Mouse (Mus musculus) heart, embryonic 13.5 days (tissue): ENCODE measurements around the gene Ppp1r14d. TPM values are rescaled to one million over a fixed set of nuclear protein-coding genes. Genes with fewer than 3 reads are reported as not detected.

Source experiments
- ATAC-seq: fragments of 200-750 bp; cut with Nextera tagmentation; 2 replicates; pipeline ENCODE4 v1.8.0; 2017; ENCODE audit warnings: moderate TSS enrichment; ENCODE audit not compliant: insufficient number of reproducible peaks, low FRiP score, low TSS enrichment; ENCODE audit errors: extremely low read depth
- H3K27ac ChIP-seq: fragments of 300-500 bp; sonication (generic); replicated peaks from 2 replicates; pipeline ENCODE4 v1.5.1; 2015; ENCODE audit warnings: moderate library complexity, mild to moderate bottlenecking, inconsistent platforms
- H3K27me3 ChIP-seq: fragments of 300-500 bp; sonication (generic); replicated peaks from 2 replicates; pipeline ENCODE4 v1.6.1; 2015; ENCODE audit warnings: mild to moderate bottlenecking, inconsistent platforms
- H3K36me3 ChIP-seq: fragments of 300-500 bp; sonication (generic); 2 replicates; pipeline ENCODE4 v1.6.1; 2015; ENCODE audit warnings: mild to moderate bottlenecking, inconsistent platforms
- H3K4me1 ChIP-seq: fragments of 300-500 bp; sonication (generic); 2 replicates; pipeline ENCODE4 v1.6.1; 2015; ENCODE audit warnings: inconsistent platforms
- H3K4me2 ChIP-seq: fragments of 300-500 bp; sonication (generic); 2 replicates; pipeline ENCODE4 v1.6.1; 2015; ENCODE audit warnings: inconsistent platforms, mild to moderate bottlenecking, moderate library complexity
- H3K4me3 ChIP-seq: fragments of 300-500 bp; sonication (generic); 2 replicates; pipeline ENCODE4 v1.5.1; 2015; ENCODE audit warnings: moderate library complexity, mild to moderate bottlenecking, inconsistent platforms
- H3K9ac ChIP-seq: fragments of 300-500 bp; sonication (generic); 2 replicates; pipeline ENCODE4 v1.6.1; 2015; ENCODE audit warnings: inconsistent platforms, mild to moderate bottlenecking, moderate library complexity
- H3K9me3 ChIP-seq: fragments of 300-500 bp; sonication (generic); 2 replicates; pipeline ENCODE4 v1.6.1; 2016; ENCODE audit warnings: inconsistent platforms
- WGBS: fragments of 180-500 bp; shearing (Covaris S2); methylation state at CpG from one replicate; pipeline ENCODE4 v1.1.7; 2015; ENCODE audit warnings: mixed read lengths; 5-methylcytosine and 5-hydroxymethylcytosine counted together
- polyA plus RNA-seq: library from polyadenylated mRNA; unstranded; fragments of >200 nt; fragmentation: Nextera tagmentation; extraction: Ambion mirVana; gene quantifications from 2 replicates; pipeline ENCODE4 v1.2.1, GENCODE M21; 2015

Ppp1r14d gene
- polyA plus RNA-seq, result not detected in 2 replicates

GRCm38 (mm10) chr2:119229775-119230704, at the start of gene Ppp1r14d:
Gene Ppp1r14d, minus strand, starts transcription at chr2:119229906.
- Histone ChIP-seq H3K9ac (no peak within 1 kb of the TSS), H3K9me3 (no peaks in the 10 kb centered on the region), H3K4me3 (no peak within 1 kb of the TSS), H3K4me2 (no peak within 1 kb of the TSS), H3K27ac (no peak within 1 kb of the TSS), H3K4me1 (no peaks in the 10 kb centered on the region), H3K27me3 (peaks cover 33% of the 10 kb centered on the region), H3K36me3 (no peaks in the 10 kb centered on the region)
- ATAC-seq, result no peak; the same call in 1 of the 2 replicates
- 64% methylated on average over 6 of the region's 6 CpGs for WGBS

- Histone ChIP-seq H3K27ac (no peak overlapping the region), H3K9me3 (no peaks in the 10 kb centered on the region), H3K4me2 (no peak overlapping the region), H3K36me3 (no peaks in the 10 kb centered on the region), H3K4me1 (no peaks in the 10 kb centered on the region), H3K9ac (no peak overlapping the region), H3K27me3 (0 out of 2 replicates have a peak, but pooled peaks cover 4% of the 10 kb centered on the region), H3K4me3 (no peak overlapping the region)
- 85% methylated on average over 23 of the region's 23 CpGs for WGBS
- no peak for ATAC-seq
Observed at GRCm38 (mm10) chr2:119277810-119278209, 48.1 kb upstream of the Ppp1r14d start.

DNA sequence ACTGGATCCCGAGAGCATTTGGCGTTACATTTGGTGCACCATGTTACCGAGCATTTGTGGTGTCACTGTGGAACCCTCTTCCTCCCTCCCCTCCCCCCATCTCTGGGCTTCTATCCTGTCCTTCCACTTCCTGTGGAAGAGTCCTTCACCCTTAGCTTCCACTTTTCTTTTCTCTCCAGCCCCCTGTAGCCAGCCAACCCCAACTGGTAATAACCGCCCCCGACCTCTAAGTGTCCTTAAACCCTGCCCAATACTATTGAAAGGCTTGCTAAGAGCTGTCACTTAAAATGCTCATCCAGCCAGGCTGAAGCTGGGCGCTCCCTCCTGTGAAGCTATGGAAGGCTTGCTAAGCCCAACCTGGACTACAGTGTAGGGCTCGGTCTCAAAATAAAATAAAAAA, 47.2 kb upstream of the Ppp1r14d start:
- 61% methylated on average over 7 of the region's 7 CpGs for WGBS

GRCm38 (mm10) chr2:119274126-119274525, 44.4 kb upstream of the Ppp1r14d start:
- Histone ChIP-seq H3K4me3 (no peak overlapping the region), H3K4me2 (no peak overlapping the region), H3K27ac (no peak overlapping the region), H3K36me3 (no peaks in the 10 kb centered on the region), H3K9me3 (no peaks in the 10 kb centered on the region), H3K4me1 (peaks cover 10% of the 10 kb centered on the region), H3K9ac (no peak overlapping the region), H3K27me3 (peaks cover 23% of the 10 kb centered on the region)
- no peak for ATAC-seq
- 79% methylated on average over 1 of the region's 1 CpGs for WGBS

More for the DNA sequence above, 47.2 kb upstream of the Ppp1r14d start:
- H3K9ac ChIP-seq, result no peak overlapping the region
- no peaks in the 10 kb centered on the region for H3K4me1 ChIP-seq
- H3K4me2 ChIP-seq, result no peak overlapping the region
- no peaks in the 10 kb centered on the region for H3K36me3 ChIP-seq
- H3K27ac ChIP-seq, result no peak overlapping the region
- no peak overlapping the region for H3K4me3 ChIP-seq
- H3K9me3 ChIP-seq, result no peaks in the 10 kb centered on the region
- no peak for ATAC-seq
- H3K27me3 ChIP-seq, result 0 out of 2 replicates have a peak, but pooled peaks cover 4% of the 10 kb centered on the region

GRCm38 (mm10) chr2:119270643-119271331, 41.1 kb upstream of the Ppp1r14d start, which contains the start of gene Rhov:
Gene Rhov, minus strand, starts transcription at chr2:119271272.
- no peaks in the 10 kb centered on the region for H3K9me3 ChIP-seq
- peak within 1 kb of the TSS; percentile 99 for H3K4me2 ChIP-seq
- no peak within 1 kb of the TSS for H3K27ac ChIP-seq
- peak within 1 kb of the TSS; percentile 75 for H3K9ac ChIP-seq
- ATAC-seq, result 0 out of 2 replicates have a peak, but pooled peaks have one; percentile 25
- H3K4me1 ChIP-seq, result peaks cover 10% of the 10 kb centered on the region
- no peaks in the 10 kb centered on the region for H3K36me3 ChIP-seq
- under 1% methylated on average over 49 of the region's 49 CpGs for WGBS
- H3K27me3 ChIP-seq, result peaks cover 43% of the 10 kb centered on the region
- H3K4me3 ChIP-seq, result peak within 1 kb of the TSS; percentile 63

- no peak for ATAC-seq
- Histone ChIP-seq H3K27ac (no peak overlapping the region), H3K27me3 (peaks cover 43% of the 10 kb centered on the region), H3K36me3 (no peaks in the 10 kb centered on the region), H3K4me2 (peak overlapping the region; percentile 99), H3K9ac (0 out of 2 replicates have a peak overlapping the region, but pooled peaks have one; percentile 75), H3K4me3 (peak overlapping the region; percentile 63), H3K9me3 (no peaks in the 10 kb centered on the region), H3K4me1 (peaks cover 10% of the 10 kb centered on the region)
- 47% methylated on average over 9 of the region's 9 CpGs for WGBS
Observed at GRCm38 (mm10) chr2:119270286-119270642, 40.6 kb upstream of the Ppp1r14d start.

- H3K4me2 ChIP-seq, result no peak overlapping the region
- peaks cover 20% of the 10 kb centered on the region; the same call in 1 of the 2 replicates for H3K27me3 ChIP-seq
- no peak for ATAC-seq
Observed at GRCm38 (mm10) chr2:119263813-119264212, 34.1 kb upstream of the Ppp1r14d start.

DNA sequence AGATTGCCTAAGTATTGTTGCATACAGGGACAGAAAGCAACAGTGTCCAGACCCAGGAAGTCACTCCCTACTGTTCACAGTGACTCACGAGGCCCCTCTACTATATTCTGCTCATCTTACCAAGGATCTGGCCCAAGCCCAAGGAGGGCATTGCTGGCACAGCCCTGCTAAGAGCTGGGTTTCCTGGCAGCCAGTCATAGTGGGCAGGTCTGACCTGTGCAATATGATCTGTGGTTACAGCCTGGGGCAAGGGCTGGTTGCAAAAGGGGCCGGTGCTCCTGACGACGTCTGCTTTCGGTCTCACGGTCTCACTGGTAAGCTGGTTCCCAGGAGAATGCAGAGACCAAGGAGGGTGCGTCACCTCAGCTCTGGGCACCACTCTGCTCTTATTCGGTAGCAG, 33.3 kb upstream of the Ppp1r14d start:
- Histone ChIP-seq H3K36me3 (no peaks in the 10 kb centered on the region), H3K9ac (no peak overlapping the region), H3K4me2 (peak overlapping the region; percentile 24), H3K27ac (no peak overlapping the region), H3K4me1 (peaks cover 7% of the 10 kb centered on the region; the same call in 1 of the 2 replicates), H3K27me3 (peaks cover 12% of the 10 kb centered on the region; the same call in 1 of the 2 replicates), H3K9me3 (no peaks in the 10 kb centered on the region), H3K4me3 (no peak overlapping the region)
- WGBS, result 29% methylated on average over 8 of the region's 8 CpGs
- ATAC-seq, result no peak

More at GRCm38 (mm10) chr2:119263813-119264212, 34.1 kb upstream of the Ppp1r14d start:
- Histone ChIP-seq H3K9ac (no peak overlapping the region), H3K36me3 (no peaks in the 10 kb centered on the region), H3K9me3 (no peaks in the 10 kb centered on the region), H3K4me1 (peaks cover 7% of the 10 kb centered on the region; the same call in 1 of the 2 replicates), H3K4me3 (no peak overlapping the region), H3K27ac (no peak overlapping the region)
- 66% methylated on average over 5 of the region's 5 CpGs for WGBS

DNA sequence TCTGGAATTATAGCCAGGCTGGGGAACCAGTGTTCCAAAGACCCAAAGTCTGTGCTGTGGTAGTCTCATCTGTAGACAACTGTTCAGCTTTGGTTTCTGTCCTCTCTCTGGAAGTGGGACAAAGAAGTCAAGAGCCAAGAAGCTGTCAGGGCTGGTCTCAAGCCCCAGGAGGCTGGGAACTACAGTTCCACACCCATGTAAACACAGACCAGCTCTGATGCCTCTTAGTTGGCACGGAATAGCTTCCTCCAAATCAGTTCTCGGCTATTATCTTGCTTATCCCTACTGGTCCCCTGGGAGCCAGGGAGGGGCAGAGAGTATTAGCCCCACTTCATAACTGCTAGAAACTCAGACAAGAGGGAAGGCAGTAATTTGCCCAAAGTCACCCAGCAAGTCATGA, 31.6 kb upstream of the Ppp1r14d start:
- ATAC-seq, result no peak
- Histone ChIP-seq H3K9me3 (no peaks in the 10 kb centered on the region), H3K27me3 (peaks cover 14% of the 10 kb centered on the region; the same call in 1 of the 2 replicates), H3K9ac (no peak overlapping the region), H3K27ac (no peak overlapping the region), H3K4me2 (no peak overlapping the region), H3K4me3 (no peak overlapping the region), H3K36me3 (no peaks in the 10 kb centered on the region), H3K4me1 (peaks cover 7% of the 10 kb centered on the region; the same call in 1 of the 2 replicates)
- WGBS, result 31% methylated on average over 2 of the region's 2 CpGs

DNA sequence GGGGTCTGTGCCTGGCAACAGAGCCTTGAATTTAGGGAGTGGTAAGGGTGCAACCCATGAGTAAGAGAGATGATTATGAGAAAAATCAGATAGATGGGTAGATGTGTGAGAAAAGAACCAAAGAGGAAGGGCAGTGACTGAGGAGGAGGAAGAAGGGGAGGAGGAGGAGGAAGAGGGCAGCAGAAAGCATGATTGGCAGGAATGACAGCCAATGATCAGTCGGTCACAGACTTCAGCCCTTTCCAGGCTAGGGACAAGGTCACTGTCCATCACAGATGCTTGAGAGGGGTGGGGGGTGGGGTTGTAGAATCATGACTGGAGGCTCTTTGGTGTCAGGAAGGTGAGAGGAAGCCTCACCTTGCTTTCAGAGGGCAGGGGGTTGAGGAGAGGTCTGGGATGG, 30.8 kb upstream of the Ppp1r14d start:
- WGBS, result 46% methylated on average over 1 of the region's 1 CpGs
- Histone ChIP-seq H3K4me1 (peaks cover 7% of the 10 kb centered on the region; the same call in 1 of the 2 replicates), H3K4me3 (no peak overlapping the region), H3K9me3 (no peaks in the 10 kb centered on the region), H3K36me3 (no peaks in the 10 kb centered on the region), H3K27ac (no peak overlapping the region), H3K4me2 (no peak overlapping the region), H3K9ac (no peak overlapping the region), H3K27me3 (peaks cover 21% of the 10 kb centered on the region)
- no peak for ATAC-seq

GRCm38 (mm10) chr2:119254976-119255375, 25.3 kb upstream of the Ppp1r14d start:
- Histone ChIP-seq H3K9ac (no peak overlapping the region), H3K4me3 (no peak overlapping the region), H3K4me2 (no peak overlapping the region), H3K9me3 (no peaks in the 10 kb centered on the region), H3K36me3 (no peaks in the 10 kb centered on the region), H3K27me3 (peaks cover 59% of the 10 kb centered on the region), H3K4me1 (peaks cover 7% of the 10 kb centered on the region), H3K27ac (no peak overlapping the region)
- no peak for ATAC-seq
- WGBS, result 26% methylated on average over 7 of the region's 7 CpGs
